Mouse (Mus musculus) monocyte, adult 2 months (primary cell): ENCODE measurements around the gene 4930470P17Rik.

Source experiments
- DNase-seq, 2 experiments: peaks; one replicate each; pipeline ENCODE4 v3.0.0; 2022; ENCODE audit warnings: low spot score in 2 of 2, low read depth in 1 of 2

4930470P17Rik gene

DNA sequence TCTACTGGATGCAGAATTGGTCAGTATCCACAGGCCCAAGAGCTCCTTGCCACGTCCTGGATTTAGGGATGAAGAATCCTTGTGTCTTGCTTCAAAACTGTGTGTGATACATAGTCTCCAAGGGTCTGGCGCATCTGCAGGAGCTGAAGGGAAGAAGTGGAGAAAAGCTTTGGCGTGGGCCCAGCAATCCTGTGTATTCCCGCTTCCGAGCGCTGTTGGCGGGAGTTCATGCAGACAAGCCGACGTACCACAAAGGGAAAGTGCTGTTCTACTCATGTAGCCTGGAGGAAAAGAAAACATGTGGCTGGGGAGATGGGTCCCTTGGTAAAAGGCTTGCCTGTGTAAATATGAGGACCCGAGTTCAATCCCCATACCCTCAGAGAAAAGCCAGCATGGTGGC is 22.3 kb downstream of the 4930470P17Rik start:
- DNase-seq: no peak

GRCm38 (mm10) chr2:170578588-170578987 is 23.2 kb downstream of the 4930470P17Rik start:
- no peak for DNase-seq

DNA sequence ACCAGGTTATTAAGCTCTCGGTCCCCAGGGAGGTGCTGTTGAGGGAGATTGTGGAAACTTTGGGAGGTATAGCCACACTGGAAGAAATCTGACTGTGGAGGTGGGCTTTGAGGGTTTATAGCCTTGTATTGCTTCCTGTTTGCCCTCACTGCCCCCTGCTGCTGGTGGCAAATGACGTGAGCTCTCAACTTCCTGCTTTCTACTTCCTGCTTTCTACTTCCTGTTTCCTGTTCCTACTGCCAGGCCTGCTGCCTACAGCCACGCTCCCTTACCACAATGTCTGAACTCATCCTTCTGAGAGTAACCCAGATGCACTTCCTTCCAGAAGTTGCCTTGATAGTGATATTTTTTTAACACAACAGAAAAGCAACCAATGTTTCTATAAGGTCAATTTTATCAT is 24.3 kb downstream of the 4930470P17Rik start:
- DNase-seq: no peak

GRCm38 (mm10) chr2:170576077-170576476 is 25.7 kb downstream of the 4930470P17Rik start:
- no peak for DNase-seq

DNA sequence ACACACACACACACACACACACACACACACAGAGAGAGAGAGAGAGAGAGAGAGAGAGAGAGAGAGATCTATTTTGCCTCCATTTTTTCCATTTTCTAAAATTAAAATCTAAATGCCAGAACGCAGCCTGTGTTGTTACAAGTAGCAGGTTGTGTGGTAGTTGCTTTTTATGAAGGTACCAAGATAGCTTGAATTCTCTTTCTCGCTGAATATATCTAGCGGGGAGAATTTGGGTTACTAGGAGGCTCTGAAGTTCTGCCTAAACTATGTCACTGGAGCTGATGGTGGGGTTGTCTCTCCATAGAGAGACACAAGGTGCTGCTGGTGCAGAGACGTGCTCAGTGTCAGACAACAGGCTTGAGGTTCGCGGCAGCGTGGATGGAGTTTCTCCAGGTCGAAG is 36.8 kb downstream of the 4930470P17Rik start:
- DNase-seq: no peak

GRCm38 (mm10) chr2:170563956-170564855 is 37.6 kb downstream of the 4930470P17Rik start:
- no peak for DNase-seq

DNA sequence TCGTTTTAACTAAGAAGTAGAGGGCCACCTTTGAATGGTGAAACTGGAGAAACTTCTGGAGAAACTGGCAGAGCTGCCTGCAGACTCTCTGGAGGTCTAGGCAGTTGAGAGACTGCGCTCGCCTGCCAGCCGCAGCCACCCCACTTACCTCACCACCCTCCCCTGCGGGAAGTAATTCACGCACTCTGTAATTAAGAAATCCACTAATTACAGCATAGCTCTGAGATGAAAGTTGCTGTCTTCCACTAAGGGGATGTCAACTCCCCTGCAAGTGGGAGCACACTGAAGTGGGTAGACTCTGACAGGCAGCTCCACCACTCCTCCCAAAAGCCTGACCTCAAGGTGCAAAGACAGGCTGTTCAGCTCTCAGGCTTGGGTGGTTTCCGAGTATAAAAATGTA is 49.7 kb downstream of the 4930470P17Rik start:
- no peak for DNase-seq

DNA sequence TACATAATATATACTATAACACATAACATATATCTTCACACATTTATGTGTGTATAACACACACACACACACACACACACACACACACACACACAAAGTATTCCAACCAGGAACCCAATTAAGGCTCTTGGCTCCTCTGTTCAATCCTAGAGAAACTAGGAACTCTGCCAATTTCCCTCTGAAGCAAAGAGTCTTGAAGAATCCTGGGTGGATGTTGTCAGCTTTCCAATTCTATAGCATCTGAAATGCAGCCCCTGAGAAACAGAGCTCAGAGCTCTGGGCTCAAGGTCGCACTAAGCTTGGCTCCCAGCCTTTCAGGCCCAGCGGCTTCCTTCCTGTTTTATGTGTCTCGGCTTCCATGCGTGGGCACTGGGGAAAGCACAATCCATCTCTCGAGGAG is 51.6 kb downstream of the 4930470P17Rik start:
- DNase-seq: no peak

GRCm38 (mm10) chr2:170549146-170549545 is 52.7 kb downstream of the 4930470P17Rik start:
- no peak for DNase-seq

- DNase-seq: no peak
Observed at GRCm38 (mm10) chr2:170548046-170548445, 53.8 kb downstream of the 4930470P17Rik start.

- DNase-seq: no peak
Observed at GRCm38 (mm10) chr2:170547526-170547925, 54.3 kb downstream of the 4930470P17Rik start.

DNA sequence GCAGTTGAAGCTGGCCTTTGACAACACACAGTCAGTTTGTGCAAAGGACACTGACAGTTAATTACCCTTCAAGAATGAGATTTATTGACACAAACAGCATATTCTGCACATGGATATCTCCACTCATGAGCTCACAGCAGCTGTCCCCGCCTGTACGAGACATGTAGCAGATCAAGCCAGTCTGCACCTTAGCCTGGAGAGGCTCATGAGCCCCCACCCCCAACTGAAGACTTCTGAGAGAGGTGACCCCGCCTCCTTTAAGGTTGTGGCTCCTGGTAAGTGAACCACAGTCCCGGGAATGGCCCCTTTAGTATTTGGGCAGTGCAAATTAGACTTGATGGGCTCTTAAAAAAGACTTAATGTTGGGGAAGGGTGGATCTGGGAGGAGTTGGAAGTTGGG is 56.1 kb downstream of the 4930470P17Rik start:
- DNase-seq: no peak

- no peak for DNase-seq
Observed at GRCm38 (mm10) chr2:170544950-170545349, 56.9 kb downstream of the 4930470P17Rik start.

- DNase-seq: no peak
Observed at GRCm38 (mm10) chr2:170544159-170544558, 57.7 kb downstream of the 4930470P17Rik start.

DNA sequence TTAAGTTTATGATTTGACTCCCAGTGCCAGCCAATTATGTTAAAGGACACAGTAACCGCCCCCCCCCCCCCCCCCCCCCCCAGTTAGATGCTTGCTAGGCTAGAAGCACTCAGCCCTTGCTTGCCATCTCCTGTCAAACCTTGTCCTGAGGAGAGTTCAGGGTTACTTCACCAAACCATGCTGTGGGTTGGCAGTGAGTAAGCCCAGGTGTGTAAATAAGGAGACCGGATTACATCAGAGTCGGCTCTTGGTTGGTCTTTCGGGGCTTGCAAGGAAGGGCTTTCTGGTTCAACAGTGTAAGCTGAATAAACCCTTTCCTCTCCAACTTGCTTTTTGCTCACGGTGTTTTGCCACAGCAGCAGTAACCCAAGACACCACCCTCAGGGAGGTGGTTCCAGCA is 58.2 kb downstream of the 4930470P17Rik start:
- DNase-seq: no peak

- no peak for DNase-seq
Observed at GRCm38 (mm10) chr2:170539211-170539610, 62.6 kb downstream of the 4930470P17Rik start.

GRCm38 (mm10) chr2:170535841-170536240 is 66.0 kb downstream of the 4930470P17Rik start:
- no peak for DNase-seq

- no peak for DNase-seq
Observed at GRCm38 (mm10) chr2:170534803-170535174, 67.0 kb downstream of the 4930470P17Rik start.

GRCm38 (mm10) chr2:170534116-170534802 is 67.6 kb downstream of the 4930470P17Rik start:
- no peak for DNase-seq

DNA sequence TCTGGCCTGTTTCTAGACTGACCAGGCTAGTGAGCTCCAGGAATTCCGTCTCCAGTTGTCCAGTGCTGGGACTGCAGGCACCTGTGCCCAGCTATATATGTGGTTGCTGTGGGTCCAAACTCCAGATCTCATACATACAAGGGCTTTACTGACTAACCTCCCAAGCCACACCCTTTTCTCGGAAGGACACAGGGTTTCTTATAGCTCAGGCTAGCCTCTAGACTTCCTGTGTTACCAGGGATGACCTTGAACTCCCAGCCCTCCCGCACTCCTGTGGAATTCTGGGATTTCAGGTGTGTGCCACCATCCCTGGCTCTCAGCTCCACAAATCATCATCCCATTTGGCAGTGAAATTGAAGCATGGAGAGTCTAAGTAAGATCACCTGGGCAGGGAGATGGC is 71.6 kb downstream of the 4930470P17Rik start:
- DNase-seq: no peak

DNA sequence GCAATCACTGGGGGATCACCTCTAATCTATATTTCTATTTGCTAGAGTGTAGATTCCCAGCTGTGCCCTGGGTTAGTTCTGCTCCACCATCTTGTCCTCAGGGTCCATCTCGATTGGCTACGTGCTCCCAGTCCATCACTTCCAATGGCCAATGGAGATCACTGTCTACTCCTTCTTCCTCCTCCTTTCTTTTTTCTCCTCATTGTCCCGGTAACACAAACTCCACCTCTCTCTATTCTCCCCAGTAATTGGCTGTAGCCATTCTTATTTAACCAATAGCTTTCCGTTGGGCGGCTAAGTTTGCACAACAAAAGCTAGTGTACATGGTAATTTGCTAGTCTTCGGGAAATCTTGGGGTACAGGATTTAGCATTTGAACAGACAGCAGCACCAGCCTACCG is 72.1 kb downstream of the 4930470P17Rik start:
- no peak for DNase-seq
